Mouse (Mus musculus) kidney, adult 2 months (tissue): Measurements from ENCODE around the gene Ndufs8.

ENCODE experiments used
- CTCF ChIP-seq: fragments of 200-500 bp; conservative IDR thresholded peaks from 2 replicates; pipeline ENCODE4 v1.5.1; 2011; ENCODE audit warnings: low read depth, mild to moderate bottlenecking, control low read depth, low read length, moderate library complexity, mixed read lengths; ENCODE audit not compliant: insufficient read depth, insufficient read length
- POLR2A ChIP-seq: fragments of 200-500 bp; IDR thresholded peaks from one replicate; pipeline ENCODE4 v1.6.1; 2011; ENCODE audit warnings: low read depth, low read length, control low read depth

- TF ChIP-seq CTCF, result no peak
- no peak for TF ChIP-seq POLR2A
Measured at GRCm38 (mm10) chr19:3902966-3903365, 9.6 kb downstream of the Ndufs8 start.
